Mouse (Mus musculus): ENCODE data around the gene Ccpg1os. TPM values are rescaled to one million over a fixed set of nuclear protein-coding genes. Genes with fewer than 3 reads are reported as not detected.

Ccpg1os gene
- polyA plus RNA-seq, 1 experiment from 2014 or later, result 10.4 TPM

DNA sequence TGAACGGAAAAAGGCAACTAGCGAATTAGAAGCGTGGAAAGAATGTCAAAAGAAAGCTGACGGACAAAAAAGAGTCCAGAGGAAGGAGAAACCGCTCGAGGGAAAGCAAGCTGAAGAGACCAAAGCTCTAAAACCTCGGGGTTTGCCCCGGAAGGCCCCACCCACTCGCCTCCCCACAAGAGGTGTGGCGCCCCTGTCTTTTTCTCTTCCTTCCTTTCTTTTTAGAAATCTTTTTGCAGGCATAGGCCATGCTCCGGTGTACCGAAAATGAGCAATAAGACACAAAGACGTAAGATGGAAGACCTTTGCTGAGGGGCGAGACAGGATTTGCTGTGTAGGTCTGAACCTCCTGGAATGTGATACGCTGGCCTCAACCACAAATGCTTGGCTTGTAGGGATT, 23.2 kb downstream of the Ccpg1os start:
- Histone ChIP-seq H3K4me2 (ENCODE audit: low read depth, low read length) (no peak overlapping the region), H3K27ac (ENCODE audit: low read length) (no peak overlapping the region), H3K9me3 (ENCODE audit: control insufficient read depth, low read length) (no peaks in the 10 kb centered on the region), H3K27me3 (replicated peaks; ENCODE audit: control insufficient read depth, insufficient read depth, low read length) (no peaks in the 10 kb centered on the region), H3K4me1 (ENCODE audit: control insufficient read depth, insufficient read depth, low read length) (peaks cover 4% of the 10 kb centered on the region; the same call in 1 of the 2 replicates), H3K36me3 (ENCODE audit: control insufficient read depth, insufficient read depth, low read length) (no peaks in the 10 kb centered on the region), H3K9ac (ENCODE audit: low read depth, low read length) (no peak overlapping the region), H3K4me3 (ENCODE audit: low read length) (no peak overlapping the region)
- no peak for ATAC-seq
- WGBS, result 79% methylated on average over 15 of the region's 15 CpGs

DNA sequence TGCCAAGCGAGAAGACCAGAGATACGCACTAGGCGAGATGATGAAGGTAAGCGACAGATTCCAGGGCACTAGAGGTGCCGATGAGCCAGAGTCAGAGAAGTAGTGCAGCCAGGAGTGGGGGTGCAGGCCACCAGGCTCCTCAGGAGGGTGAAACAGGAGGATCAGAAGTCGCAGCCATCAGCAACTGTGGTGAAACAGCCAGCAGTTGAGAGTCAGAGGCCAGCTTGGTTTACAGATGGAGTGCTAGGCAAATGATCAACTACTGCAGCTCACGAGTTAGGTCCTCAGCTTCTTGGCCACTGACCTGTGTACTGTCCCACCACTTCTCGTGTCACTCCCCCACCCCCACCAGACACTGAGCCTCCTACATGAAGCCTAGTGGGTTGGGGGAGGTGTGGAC, 23.8 kb downstream of the Ccpg1os start:
- no peaks in the 10 kb centered on the region for H3K9me3 ChIP-seq (ENCODE audit: control insufficient read depth, low read length)
- no peak for ATAC-seq
- H3K27me3 ChIP-seq (replicated peaks; ENCODE audit: control insufficient read depth, insufficient read depth, low read length), result no peaks in the 10 kb centered on the region
- WGBS, result 61% methylated on average over 8 of the region's 8 CpGs
- no peak overlapping the region for H3K9ac ChIP-seq (ENCODE audit: low read depth, low read length)
- no peak overlapping the region for H3K4me2 ChIP-seq (ENCODE audit: low read depth, low read length)
- peaks cover 4% of the 10 kb centered on the region; the same call in 1 of the 2 replicates for H3K4me1 ChIP-seq (ENCODE audit: control insufficient read depth, insufficient read depth, low read length)
- no peak overlapping the region for H3K4me3 ChIP-seq (ENCODE audit: low read length)
- no peak overlapping the region for H3K27ac ChIP-seq (ENCODE audit: low read length)
- H3K36me3 ChIP-seq (ENCODE audit: control insufficient read depth, insufficient read depth, low read length), result no peaks in the 10 kb centered on the region

- Histone ChIP-seq H3K36me3 (ENCODE audit: control insufficient read depth, insufficient read depth, low read length) (no peaks in the 10 kb centered on the region), H3K27ac (ENCODE audit: low read length) (0 out of 2 replicates have a peak within 1 kb of the TSS, but pooled peaks have one; percentile 34), H3K4me1 (ENCODE audit: control insufficient read depth, insufficient read depth, low read length) (peaks cover 4% of the 10 kb centered on the region; the same call in 1 of the 2 replicates), H3K9ac (ENCODE audit: low read depth, low read length) (peak within 1 kb of the TSS; percentile 72), H3K27me3 (replicated peaks; ENCODE audit: control insufficient read depth, insufficient read depth, low read length) (no peaks in the 10 kb centered on the region), H3K4me2 (ENCODE audit: low read depth, low read length) (peak within 1 kb of the TSS; percentile 60), H3K4me3 (ENCODE audit: low read length) (peak within 1 kb of the TSS; percentile 77), H3K9me3 (ENCODE audit: control insufficient read depth, low read length) (no peaks in the 10 kb centered on the region)
- 2% methylated on average over 43 of the region's 43 CpGs for WGBS
- ATAC-seq, result peak; percentile 92
Observed at GRCm38 (mm10) chr9:72958521-72959450, 26.4 kb downstream of the Ccpg1os start, which contains the start of the genes Dyx1c1 and Gm44503. Dyx1c1 (plus strand) TSS chr9:72958785. Gm44503 (plus strand) TSS chr9:72958852.

GRCm38 (mm10) chr9:72955546-72955945, 29.6 kb downstream of the Ccpg1os start:
- Histone ChIP-seq H3K36me3 (ENCODE audit: control insufficient read depth, insufficient read depth, low read length) (no peaks in the 10 kb centered on the region), H3K4me1 (ENCODE audit: control insufficient read depth, insufficient read depth, low read length) (peaks cover 4% of the 10 kb centered on the region; the same call in 1 of the 2 replicates), H3K27me3 (replicated peaks; ENCODE audit: control insufficient read depth, insufficient read depth, low read length) (no peaks in the 10 kb centered on the region), H3K27ac (ENCODE audit: low read length) (no peak overlapping the region), H3K4me3 (ENCODE audit: low read length) (no peak overlapping the region), H3K4me2 (ENCODE audit: low read depth, low read length) (no peak overlapping the region), H3K9me3 (ENCODE audit: control insufficient read depth, low read length) (no peaks in the 10 kb centered on the region), H3K9ac (ENCODE audit: low read depth, low read length) (no peak overlapping the region)
- 22% methylated on average over 1 of the region's 1 CpGs for WGBS
- ATAC-seq, result no peak

- H3K9ac ChIP-seq (ENCODE audit: low read depth, low read length), result no peak overlapping the region
- H3K27me3 ChIP-seq (replicated peaks; ENCODE audit: control insufficient read depth, insufficient read depth, low read length), result no peaks in the 10 kb centered on the region
- no peak for ATAC-seq
- no peaks in the 10 kb centered on the region for H3K9me3 ChIP-seq (ENCODE audit: control insufficient read depth, low read length)
- peaks cover 4% of the 10 kb centered on the region; the same call in 1 of the 2 replicates for H3K4me1 ChIP-seq (ENCODE audit: control insufficient read depth, insufficient read depth, low read length)
- no peak overlapping the region for H3K4me2 ChIP-seq (ENCODE audit: low read depth, low read length)
- WGBS, result 59% methylated on average over 2 of the region's 2 CpGs
- H3K36me3 ChIP-seq (ENCODE audit: control insufficient read depth, insufficient read depth, low read length), result no peaks in the 10 kb centered on the region
- H3K4me3 ChIP-seq (ENCODE audit: low read length), result no peak overlapping the region
- no peak overlapping the region for H3K27ac ChIP-seq (ENCODE audit: low read length)
Observed at GRCm38 (mm10) chr9:72954746-72955145, 30.4 kb downstream of the Ccpg1os start.

DNA sequence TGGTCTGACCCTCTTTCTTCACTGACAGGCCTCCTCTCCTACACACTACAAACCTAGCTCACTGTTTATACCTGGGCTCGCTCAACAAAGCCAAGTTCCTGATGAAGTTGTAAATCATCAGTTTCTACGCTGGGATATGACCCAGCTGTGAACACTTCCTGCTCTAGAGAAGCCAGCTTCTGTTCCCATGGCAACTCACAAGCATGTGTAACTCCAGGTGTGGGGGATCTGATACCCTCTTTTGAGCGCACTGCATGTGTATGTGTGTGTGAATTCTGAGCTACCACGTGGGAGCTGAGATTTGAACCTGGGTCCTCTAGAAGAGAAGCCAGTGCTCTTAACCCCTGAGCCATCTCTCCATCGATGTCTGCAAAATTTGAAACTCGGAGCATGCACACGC, 35.6 kb downstream of the Ccpg1os start:
- 58% methylated on average over 7 of the region's 7 CpGs for WGBS
- Histone ChIP-seq H3K27ac (ENCODE audit: low read length) (no peak overlapping the region), H3K9ac (ENCODE audit: low read depth, low read length) (no peak overlapping the region), H3K27me3 (replicated peaks; ENCODE audit: control insufficient read depth, insufficient read depth, low read length) (no peaks in the 10 kb centered on the region), H3K4me2 (ENCODE audit: low read depth, low read length) (no peak overlapping the region), H3K4me3 (ENCODE audit: low read length) (no peak overlapping the region), H3K36me3 (ENCODE audit: control insufficient read depth, insufficient read depth, low read length) (peaks cover 10% of the 10 kb centered on the region; the same call in 1 of the 2 replicates), H3K9me3 (ENCODE audit: control insufficient read depth, low read length) (peaks cover 5% of the 10 kb centered on the region; the same call in 1 of the 2 replicates), H3K4me1 (ENCODE audit: control insufficient read depth, insufficient read depth, low read length) (no peaks in the 10 kb centered on the region)
- ATAC-seq, result no peak

- ATAC-seq, result no peak
- peaks cover 5% of the 10 kb centered on the region; the same call in 1 of the 2 replicates for H3K9me3 ChIP-seq (ENCODE audit: control insufficient read depth, low read length)
- WGBS, result 91% methylated on average over 1 of the region's 1 CpGs
- H3K4me2 ChIP-seq (ENCODE audit: low read depth, low read length), result no peak overlapping the region
- no peaks in the 10 kb centered on the region for H3K27me3 ChIP-seq (replicated peaks; ENCODE audit: control insufficient read depth, insufficient read depth, low read length)
- H3K9ac ChIP-seq (ENCODE audit: low read depth, low read length), result no peak overlapping the region
- no peaks in the 10 kb centered on the region for H3K4me1 ChIP-seq (ENCODE audit: control insufficient read depth, insufficient read depth, low read length)
- peaks cover 10% of the 10 kb centered on the region; the same call in 1 of the 2 replicates for H3K36me3 ChIP-seq (ENCODE audit: control insufficient read depth, insufficient read depth, low read length)
- no peak overlapping the region for H3K27ac ChIP-seq (ENCODE audit: low read length)
- H3K4me3 ChIP-seq (ENCODE audit: low read length), result no peak overlapping the region
Observed at GRCm38 (mm10) chr9:72947010-72947409, 38.2 kb downstream of the Ccpg1os start.

DNA sequence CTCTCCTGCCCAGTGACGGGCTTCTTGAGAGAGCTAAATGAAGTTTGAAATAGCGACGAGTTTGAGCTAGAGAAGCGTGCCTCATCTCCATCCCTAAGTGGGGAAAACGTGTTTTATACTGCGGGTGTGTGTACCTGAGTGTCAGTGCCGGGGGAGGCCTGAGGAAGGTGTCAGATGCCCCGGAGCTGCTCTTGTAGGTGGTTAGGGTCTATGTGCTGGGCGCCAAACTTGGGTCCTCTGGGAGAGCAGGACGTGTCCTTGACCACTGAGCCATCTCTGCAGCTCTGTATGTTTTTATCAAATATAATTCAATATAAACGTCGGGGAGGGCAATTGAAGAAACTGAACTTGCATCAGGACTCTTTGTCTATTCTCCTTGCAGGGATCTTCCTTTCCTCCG, 40.9 kb downstream of the Ccpg1os start:
- ATAC-seq, result no peak
- Histone ChIP-seq H3K27ac (ENCODE audit: low read length) (no peak overlapping the region), H3K27me3 (replicated peaks; ENCODE audit: control insufficient read depth, insufficient read depth, low read length) (no peaks in the 10 kb centered on the region), H3K36me3 (ENCODE audit: control insufficient read depth, insufficient read depth, low read length) (peaks cover 10% of the 10 kb centered on the region; the same call in 1 of the 2 replicates), H3K4me2 (ENCODE audit: low read depth, low read length) (no peak overlapping the region), H3K9ac (ENCODE audit: low read depth, low read length) (no peak overlapping the region), H3K9me3 (ENCODE audit: control insufficient read depth, low read length) (peaks cover 5% of the 10 kb centered on the region; the same call in 1 of the 2 replicates), H3K4me3 (ENCODE audit: low read length) (no peak overlapping the region), H3K4me1 (ENCODE audit: control insufficient read depth, insufficient read depth, low read length) (no peaks in the 10 kb centered on the region)
- WGBS, result 89% methylated on average over 13 of the region's 13 CpGs

DNA sequence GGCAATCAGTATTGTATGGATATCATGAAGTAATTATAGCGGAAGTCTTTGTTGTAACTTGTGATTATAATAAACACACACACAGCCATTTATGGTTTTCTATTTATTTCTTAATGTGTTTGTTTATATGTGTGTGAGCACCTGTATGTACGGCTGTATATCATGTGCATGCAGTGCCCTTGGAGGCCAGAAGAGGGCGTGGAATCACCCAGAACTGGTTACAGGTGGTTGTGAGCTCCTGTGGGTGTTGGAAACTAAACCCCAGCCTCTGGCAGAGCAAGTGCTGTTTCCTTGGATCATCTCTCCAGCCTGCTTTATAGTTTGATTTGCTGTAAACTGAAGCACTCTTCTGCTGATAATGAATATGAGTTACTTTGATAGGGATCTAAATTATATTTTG, 41.8 kb downstream of the Ccpg1os start:
- 58% methylated on average over 3 of the region's 3 CpGs for WGBS
- Histone ChIP-seq H3K4me1 (ENCODE audit: control insufficient read depth, insufficient read depth, low read length) (no peaks in the 10 kb centered on the region), H3K36me3 (ENCODE audit: control insufficient read depth, insufficient read depth, low read length) (peaks cover 10% of the 10 kb centered on the region; the same call in 1 of the 2 replicates), H3K27me3 (replicated peaks; ENCODE audit: control insufficient read depth, insufficient read depth, low read length) (no peaks in the 10 kb centered on the region), H3K27ac (ENCODE audit: low read length) (no peak overlapping the region), H3K4me2 (ENCODE audit: low read depth, low read length) (no peak overlapping the region), H3K9ac (ENCODE audit: low read depth, low read length) (no peak overlapping the region), H3K4me3 (ENCODE audit: low read length) (no peak overlapping the region), H3K9me3 (ENCODE audit: control insufficient read depth, low read length) (peaks cover 5% of the 10 kb centered on the region; the same call in 1 of the 2 replicates)
- ATAC-seq, result no peak

Data from intestine, embryonic 16.5 days (tissue).